Mouse (Mus musculus) liver, embryonic 14.5 days (tissue): ENCODE measurements around the gene Stk11ip.

Source experiments
- CTCF ChIP-seq: IDR thresholded peaks from 2 replicates; pipeline ENCODE4 v1.5.1; 2016; ENCODE audit warnings: antibody characterized with exemption, low read depth, control low read depth
- EP300 ChIP-seq: IDR thresholded peaks from 2 replicates; pipeline ENCODE4 v1.6.1; 2016; ENCODE audit warnings: antibody characterized with exemption, low read depth

- TF ChIP-seq EP300 (no peak), CTCF (no peak)
Observed at GRCm38 (mm10) chr1:75547351-75547750, 26.0 kb downstream of the Stk11ip start.
